Mouse (Mus musculus) gastrocnemius, postnatal 14 days (tissue): Measurements from ENCODE around the gene Gm6217. TPM values are rescaled to one million over a fixed set of nuclear protein-coding genes. Genes with fewer than 3 reads are reported as not detected.

Experiments
- DNase-seq: peaks from one replicate; pipeline ENCODE4 v3.0.0; 2021; ENCODE audit warnings: mixed read lengths
- intact Hi-C: fragments of 180-260 bp; cut with DNase I; formaldehyde crosslinking; loops from one replicate; pipeline ENCODE4 v1.15.1; 2025; ENCODE audit warnings: low total_unique reads
- total RNA-seq, 2 experiments: library from RNA; stranded (reverse); gene quantifications; 2 replicates each; pipeline ENCODE4 v1.2.3; 2021

The Gm6217 gene
- total RNA-seq, 2 experiments from 2014 or later = not detected

DNA sequence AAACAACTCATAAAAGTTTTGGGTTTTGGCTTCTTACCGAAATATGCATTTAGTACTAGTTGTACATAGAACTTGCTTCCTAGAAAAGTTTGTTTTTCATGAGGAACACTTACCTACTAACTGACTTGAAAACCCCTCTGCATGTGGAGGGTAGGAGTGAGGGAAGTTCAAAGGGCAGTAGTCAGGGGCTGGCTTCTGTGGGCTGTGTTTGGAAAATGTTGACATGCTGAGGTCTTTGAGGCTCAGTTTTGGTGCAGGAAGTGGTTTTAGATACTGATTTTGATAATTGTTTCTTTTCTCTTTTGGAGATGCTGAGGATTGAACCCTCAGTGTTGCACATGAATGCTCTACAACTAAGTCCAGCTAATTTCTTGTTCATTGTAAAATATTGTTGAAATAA is 30.6 kb downstream of the Gm6217 start:
- intact Hi-C loops = no loop called here
- no peak for DNase-seq

DNA sequence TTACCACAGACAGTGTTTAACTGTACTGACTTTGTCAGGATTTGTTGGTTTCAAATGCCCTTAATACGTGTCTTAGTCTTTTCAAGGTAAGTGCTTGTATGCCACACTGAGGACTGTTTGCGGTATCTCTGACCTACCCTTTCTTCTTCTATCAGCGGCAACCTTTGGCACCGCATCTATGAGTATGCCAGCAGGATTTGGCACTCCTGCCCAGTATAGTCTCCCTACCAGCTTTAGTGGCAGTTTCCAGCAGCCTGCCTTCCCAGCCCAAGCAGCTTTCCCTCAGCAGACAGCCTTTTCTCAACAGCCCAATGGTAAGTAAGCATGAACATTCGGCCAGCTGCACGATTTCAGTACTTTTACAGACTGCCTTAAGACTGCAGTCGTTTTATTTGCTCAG is 37.9 kb downstream of the Gm6217 start:
- intact Hi-C loops = no loop called here
- no peak for DNase-seq

Other genes starting within 250 kb of the Gm6217 start
- 100 to 1,000 TPM; 116 to 131 TPM for gene Mff, start 206.5 kb downstream of the Gm6217 start, total RNA-seq
- gene Tm4sf20, start 162.9 kb downstream of the Gm6217 start, total RNA-seq = not detected
- gene Gm47791, start 160.2 kb downstream of the Gm6217 start, total RNA-seq = not detected
- gene Agfg1, start 91.9 kb downstream of the Gm6217 start, total RNA-seq = 10 to 100 TPM; 21.5 to 25.3 TPM
- not detected for gene A030005L19Rik, start 18.1 kb downstream of the Gm6217 start, total RNA-seq
- gene A030014E15Rik, start 6.5 kb downstream of the Gm6217 start, total RNA-seq = not detected
- not detected for gene A030003K21Rik, start 12.0 kb upstream of the Gm6217 start, total RNA-seq
- not detected for gene Gm7544, start 24.6 kb upstream of the Gm6217 start, total RNA-seq
- gene Gm47955, start 28.9 kb upstream of the Gm6217 start, total RNA-seq = not detected
- not detected for gene Gm47959, start 69.1 kb upstream of the Gm6217 start, total RNA-seq
- not detected for gene Slc19a3, start 107.0 kb upstream of the Gm6217 start, total RNA-seq
- not detected for gene Krtap28-10, start 111.1 kb upstream of the Gm6217 start, total RNA-seq
- gene Gm47969, start 113.5 kb upstream of the Gm6217 start, total RNA-seq = not detected
- not detected for gene A030005K14Rik, start 128.0 kb upstream of the Gm6217 start, total RNA-seq
- not detected for gene Krtap28-13, start 129.5 kb upstream of the Gm6217 start, total RNA-seq
- not detected for gene Ccl20, start 185.4 kb upstream of the Gm6217 start, total RNA-seq
- gene Daw1, start 228.4 kb upstream of the Gm6217 start, total RNA-seq = not detected